Mouse (Mus musculus) CH12.LX (cell line): Measurements from ENCODE around the gene Pkib.

Source experiments
- BHLHE40 ChIP-seq: IDR thresholded peaks from 2 replicates; pipeline ENCODE4 v1.6.1; 2011; ENCODE audit warnings: mild to moderate bottlenecking, low read depth, low read length, improper control_type of control experiment
- CTCF ChIP-seq, 2 experiments: IDR thresholded peaks in 1 of 2; conservative IDR thresholded peaks in 1 of 2; 2 replicates each; pipeline ENCODE4 v1.5.1; 2011 to 2012; ENCODE audit warnings: low read depth in 2 of 2, low read length in 2 of 2, improper control_type of control experiment in 1 of 2, inconsistent platforms in 1 of 2, mild to moderate bottlenecking in 1 of 2, moderate library complexity in 1 of 2
- ELF1 ChIP-seq: IDR thresholded peaks from 2 replicates; pipeline ENCODE4 v1.6.1; 2014; ENCODE audit warnings: low read depth, mild to moderate bottlenecking, inconsistent platforms, low read length, improper control_type of control experiment
- EP300 ChIP-seq: IDR thresholded peaks from 2 replicates; pipeline ENCODE4 v1.6.1; 2011; ENCODE audit warnings: low read length, improper control_type of control experiment
- ETS1 ChIP-seq: conservative IDR thresholded peaks from 2 replicates; pipeline ENCODE4 v1.6.1; 2012; ENCODE audit warnings: low read depth, mild to moderate bottlenecking, inconsistent platforms, low read length, improper control_type of control experiment, moderate library complexity
- GABPA ChIP-seq: IDR thresholded peaks from 2 replicates; pipeline ENCODE4 v1.6.1; 2012; ENCODE audit warnings: low read depth, low read length, improper control_type of control experiment, inconsistent platforms; ENCODE audit not compliant: insufficient replicate concordance
- HCFC1 ChIP-seq: IDR thresholded peaks from 2 replicates; pipeline ENCODE4 v1.6.1; 2012; ENCODE audit warnings: low read depth, mild to moderate bottlenecking, inconsistent platforms, low read length, improper control_type of control experiment
- JUND ChIP-seq: conservative IDR thresholded peaks from 2 replicates; pipeline ENCODE4 v1.6.1; 2011; ENCODE audit warnings: low read depth, low read length, improper control_type of control experiment
- MAZ ChIP-seq: IDR thresholded peaks from 2 replicates; pipeline ENCODE4 v1.6.1; 2012; ENCODE audit warnings: low read depth, mild to moderate bottlenecking, inconsistent platforms, low read length, improper control_type of control experiment, moderate library complexity
- NELFE ChIP-seq: IDR thresholded peaks from 2 replicates; pipeline ENCODE4 v1.6.1; 2011; ENCODE audit warnings: low read depth, low read length, improper control_type of control experiment
- POLR2A ChIP-seq: IDR thresholded peaks from 2 replicates; pipeline ENCODE4 v1.6.1; 2011; ENCODE audit warnings: low read depth, mild to moderate bottlenecking, improper control_type of control experiment, low read length
- POLR2AphosphoS2 ChIP-seq: IDR thresholded peaks from 2 replicates; pipeline ENCODE4 v1.6.1; 2011; ENCODE audit warnings: low read depth, low read length, improper control_type of control experiment
- SIN3A ChIP-seq: IDR thresholded peaks from 2 replicates; pipeline ENCODE4 v1.6.1; 2012; ENCODE audit warnings: low read length, improper control_type of control experiment, inconsistent platforms

DNA sequence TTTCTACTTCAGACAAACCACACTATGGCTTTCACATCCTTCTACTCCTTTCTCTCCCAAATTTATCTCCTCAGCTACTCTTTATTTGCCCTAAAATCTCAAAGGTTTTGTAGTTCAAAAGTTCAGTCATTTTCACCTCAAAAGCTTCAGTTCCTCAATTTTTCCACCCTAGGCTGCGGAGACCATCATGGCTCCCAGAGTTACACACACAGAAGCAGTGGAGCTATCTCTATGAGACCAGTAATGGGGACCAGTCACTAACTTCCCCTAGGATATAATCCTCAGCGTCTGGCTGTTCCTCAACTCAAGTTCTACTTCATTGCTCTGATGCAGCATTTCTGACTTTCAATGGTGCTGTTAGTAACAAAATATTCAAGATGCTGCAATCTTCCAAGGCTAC, 127.2 kb downstream of the Pkib start:
- TF ChIP-seq MAZ (no peak), GABPA (no peak), HCFC1 (no peak), POLR2A (no peak), CTCF (conservative IDR thresholded peaks at IDR 0.05 in 1 of 2, IDR thresholded peaks at IDR 0.05 in 1 of 2; ENCODE audit: low read depth in 2 of 2, low read length in 2 of 2) (no peak), POLR2AphosphoS2 (no peak), ELF1 (no peak), EP300 (no peak), ETS1 (no peak), SIN3A (no peak), JUND (no peak), BHLHE40 (no peak), NELFE (no peak)
